27 mouse cellular contexts compared by ENCODE assay signal in the genomic region with DNA sequence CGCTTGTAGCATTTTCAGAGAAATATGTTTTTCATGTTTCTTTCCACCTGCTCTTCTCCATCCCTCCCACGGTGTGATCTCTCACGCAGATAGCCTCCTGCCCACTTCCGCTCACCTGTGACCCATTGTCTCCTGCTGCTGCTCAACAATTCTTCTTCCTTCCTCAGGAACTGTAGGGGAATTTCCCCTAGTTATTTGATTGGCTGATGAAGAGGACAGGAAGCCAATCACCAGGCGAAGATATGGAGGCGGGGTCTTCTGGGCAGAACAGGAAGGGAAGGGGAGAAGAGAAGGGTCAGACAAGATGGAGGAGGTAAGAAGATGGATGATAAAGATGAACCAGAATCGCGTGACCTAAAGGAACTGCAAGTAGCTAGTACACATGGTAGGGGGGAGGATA.
"Had no signal": no experiment of that assay in that cellular context is flagged by ENCODE, and none has a peak within 500 bp of the region (broad histone marks: within the 10 kb centered on the region; RNA-seq: fewer than 3 reads in every experiment).

No protein-coding gene starts in this region.

- H3K9ac ChIP-seq: heart, embryonic 13.5 days; heart, embryonic 15.5 days; hindbrain, embryonic 12.5 days; hindbrain, embryonic 14.5 days; intestine, embryonic 15.5 days; limb, embryonic 12.5 days had no signal

- DNase-seq: gastrocnemius, adult 2 months; gastrocnemius, postnatal 10 days; gastrocnemius, postnatal 25 days; heart, adult 2 months; heart, postnatal 14 days; heart, postnatal 4 days; kidney, adult 18-20 months; kidney, adult 8-10 months; kidney, postnatal 10 days; kidney, postnatal 25 days; kidney, postnatal 4 days; liver had no signal

- H3K4me1 ChIP-seq: heart, embryonic 13.5 days; heart, embryonic 15.5 days; hindbrain, embryonic 10.5 days; hindbrain, embryonic 12.5 days; intestine, embryonic 15.5 days; limb, embryonic 10.5 days; limb, embryonic 12.5 days had no signal

- H3K27me3 ChIP-seq: heart, embryonic 13.5 days; heart, embryonic 15.5 days; hindbrain, embryonic 12.5 days; intestine, embryonic 15.5 days; limb, embryonic 12.5 days had no signal

- H3K27ac ChIP-seq: gastrocnemius, adult 2 months; heart, adult 2 months; heart, embryonic 13.5 days; heart, embryonic 15.5 days; hindbrain, embryonic 10.5 days; hindbrain, embryonic 12.5 days; hindbrain, embryonic 14.5 days; intestine, embryonic 15.5 days; layer of hippocampus, adult 2 months; left cerebral cortex, adult 2 months; limb, embryonic 10.5 days; limb, embryonic 12.5 days had no signal

- H3K4me3 ChIP-seq: gastrocnemius, adult 2 months; heart, adult 2 months; heart, embryonic 13.5 days; heart, embryonic 15.5 days; hindbrain, embryonic 10.5 days; hindbrain, embryonic 12.5 days; intestine, embryonic 15.5 days; layer of hippocampus, adult 2 months; left cerebral cortex, adult 2 months; limb, embryonic 10.5 days; limb, embryonic 12.5 days had no signal

- H3K4me2 ChIP-seq: heart, embryonic 11.5 days; heart, embryonic 13.5 days; heart, embryonic 15.5 days; hindbrain, embryonic 12.5 days; hindbrain, embryonic 14.5 days; intestine, embryonic 15.5 days; limb, embryonic 12.5 days; liver, embryonic 11.5 days had no signal

- ATAC-seq: hindbrain, embryonic 16.5 days; inflammation-experienced regulatory T-cells, adult 6 months; intestine, embryonic 15.5 days; intestine, postnatal 0 days had no signal

- H3K9me3 ChIP-seq: heart, embryonic 13.5 days; heart, embryonic 15.5 days; hindbrain, embryonic 10.5 days; hindbrain, embryonic 12.5 days; intestine, embryonic 15.5 days; limb, embryonic 10.5 days; limb, embryonic 12.5 days had no signal

- H3K36me3 ChIP-seq: heart, embryonic 13.5 days; heart, embryonic 15.5 days; hindbrain, embryonic 10.5 days; hindbrain, embryonic 12.5 days; intestine, embryonic 15.5 days; limb, embryonic 10.5 days; limb, embryonic 12.5 days had no signal
